Mouse (Mus musculus) c-Kit-positive CD71-positive TER-119-negative erythroid progenitor cells, embryonic 14.5 days (primary cell): ENCODE measurements at regions not wholly inside any gene's neighbourhood (a gene's known extent, or its start where the extent isn't known, plus 50 kb on each side); places are given as distances from the start of the nearest gene placed in this dataset.

Experiments
- DNase-seq: peaks from one replicate; pipeline ENCODE4 v3.0.0-alpha.2; 2013; ENCODE audit warnings: low read depth

GRCm38 (mm10) chr13:71874986-71875385, 88.5 kb downstream of the Irx1 start:
- DNase-seq, result no peak

- no peak for DNase-seq
Observed at GRCm38 (mm10) chr13:71868763-71869162, 94.8 kb downstream of the Irx1 start.

DNA sequence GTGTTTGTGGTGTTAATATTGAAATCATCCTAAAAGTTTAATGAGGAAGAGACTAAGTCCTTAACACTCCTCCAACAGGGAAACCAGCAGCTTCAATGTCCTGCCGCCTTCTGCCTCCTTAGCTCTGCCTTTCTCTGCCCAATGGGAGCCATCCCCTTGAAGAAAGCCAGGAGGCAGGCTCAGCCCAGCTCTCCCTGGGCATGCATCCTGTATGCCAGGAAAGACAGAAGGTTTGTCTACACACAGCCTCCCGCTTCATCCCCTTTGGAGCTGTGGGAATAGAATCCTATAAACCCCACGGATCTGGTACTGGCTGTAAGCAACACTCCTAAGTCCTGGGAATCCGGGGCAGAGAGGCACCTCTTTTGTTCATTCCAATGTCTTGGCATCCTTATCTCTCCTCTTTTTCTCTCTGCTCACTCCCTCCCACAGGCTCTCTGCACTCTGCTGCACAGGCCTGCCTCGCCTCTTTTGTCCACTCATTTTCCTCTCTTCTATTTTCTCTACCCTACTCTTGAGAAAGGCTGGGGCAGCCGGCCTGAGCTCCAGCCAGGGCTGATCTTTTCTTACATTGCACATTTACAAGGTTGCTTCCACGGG, 110.0 kb downstream of the Irx1 start:
- no peak for DNase-seq

DNA sequence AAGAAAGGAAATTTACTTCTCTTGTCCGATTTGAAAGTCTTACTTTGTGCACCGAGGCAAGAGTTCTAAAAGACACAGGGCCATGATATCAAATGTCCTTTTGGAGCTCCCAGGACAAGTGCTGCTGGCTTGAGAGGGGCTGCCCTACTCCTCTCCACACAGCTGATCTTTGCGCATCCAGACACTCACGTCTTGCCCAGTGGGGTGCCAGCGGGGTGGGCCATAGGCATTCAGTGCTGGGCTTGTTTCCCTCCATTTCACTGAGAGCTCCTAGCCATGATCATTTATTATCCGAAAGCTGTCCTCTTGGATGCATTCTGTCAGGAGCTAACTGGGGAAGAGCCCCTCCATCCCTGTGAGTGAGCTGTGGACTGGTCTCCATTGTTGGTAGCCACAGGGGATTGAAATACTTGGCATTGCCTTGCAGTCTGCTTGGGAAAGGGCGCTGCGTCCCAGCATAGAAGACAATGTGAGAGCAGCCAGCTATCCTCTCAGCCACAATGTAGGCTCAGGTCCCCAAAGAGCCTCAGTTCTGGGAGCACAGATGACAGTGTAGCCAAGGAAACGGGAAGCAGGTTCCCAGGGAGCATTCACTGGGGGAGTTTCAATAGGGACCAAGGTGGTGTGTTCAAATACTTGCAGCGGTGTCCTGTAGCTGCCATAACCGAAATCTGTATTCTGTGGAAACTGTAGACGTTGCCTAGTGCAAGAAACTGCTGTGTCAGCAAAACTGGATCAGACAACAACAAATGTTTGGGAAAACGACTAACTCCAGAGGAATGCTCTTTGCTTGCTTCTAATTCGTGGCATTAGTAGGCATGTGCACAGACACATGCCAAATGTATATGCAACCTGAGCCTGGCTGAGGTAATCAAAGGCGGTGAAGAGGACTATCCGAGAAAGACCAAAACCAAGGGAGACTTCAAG, 159.2 kb downstream of the Irx1 start:
- no peak for DNase-seq

- DNase-seq, result no peak
Observed at GRCm38 (mm10) chr13:71798288-71798687, 165.2 kb downstream of the Irx1 start.

GRCm38 (mm10) chr13:71784740-71785139, 178.8 kb downstream of the Irx1 start:
- DNase-seq, result no peak

GRCm38 (mm10) chr13:71747003-71747965, 216.2 kb downstream of the Irx1 start:
- DNase-seq, result no peak

DNA sequence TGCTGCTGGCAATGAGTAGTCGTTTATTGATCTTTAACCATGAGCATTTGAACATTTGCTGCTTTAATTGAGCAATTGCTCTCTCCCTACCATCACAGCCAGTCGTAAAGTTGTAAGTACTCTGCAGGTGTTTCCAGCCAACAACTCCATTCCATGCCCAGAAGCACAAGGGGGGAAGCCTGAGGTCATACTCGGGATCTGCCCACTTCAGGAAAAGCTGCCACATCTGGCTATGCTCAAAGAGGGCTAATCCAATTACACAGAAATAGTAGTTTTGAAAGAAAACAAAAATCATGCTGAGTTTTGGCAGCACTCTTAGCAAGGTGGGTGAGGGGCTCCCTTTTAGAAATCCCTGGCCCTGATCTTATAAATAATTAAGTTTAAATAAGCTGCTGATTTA, 217.0 kb downstream of the Irx1 start:
- DNase-seq, result no peak

GRCm38 (mm10) chr13:71736821-71737345, 226.6 kb downstream of the Irx1 start:
- no peak for DNase-seq

DNA sequence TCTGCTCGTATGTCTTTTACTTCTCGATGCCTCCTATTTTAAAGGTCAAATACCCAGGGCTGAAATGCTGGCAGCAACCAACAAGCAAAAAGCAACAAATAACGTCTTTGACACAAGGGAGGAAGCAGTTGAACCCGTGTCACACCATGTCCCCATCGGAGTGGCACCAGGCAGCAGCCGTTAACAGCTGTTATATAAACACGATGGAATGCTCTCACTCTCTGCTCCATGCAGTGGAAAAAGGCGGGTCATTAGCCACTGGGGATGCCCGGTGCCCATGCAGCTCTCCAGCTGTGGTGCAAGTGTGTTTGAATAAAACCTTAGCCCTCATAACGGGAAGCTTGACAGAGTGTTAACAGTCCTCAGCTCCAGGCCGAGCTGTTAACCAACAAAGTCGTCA, 229.3 kb downstream of the Irx1 start:
- no peak for DNase-seq

DNA sequence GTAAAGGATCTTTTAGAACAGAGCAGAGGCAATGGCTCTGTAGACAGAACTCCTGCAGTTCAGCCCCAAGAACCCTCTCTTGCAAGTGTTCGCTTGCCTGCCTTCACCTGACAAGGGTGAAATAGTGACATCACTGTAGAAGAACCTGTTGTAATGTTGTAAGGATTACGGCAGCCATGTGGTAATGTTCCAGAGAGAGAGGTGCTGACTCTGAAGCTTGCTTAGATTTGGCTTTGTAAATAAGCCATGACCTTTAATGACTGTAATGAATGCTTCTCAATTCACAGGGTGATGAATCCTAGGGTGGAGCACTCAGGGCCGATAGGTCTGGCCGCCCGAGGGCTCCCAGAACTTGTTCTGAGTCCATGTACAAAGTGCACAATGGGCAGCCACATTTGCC, 230.2 kb downstream of the Irx1 start:
- DNase-seq, result no peak

- DNase-seq, result no peak
Observed at GRCm38 (mm10) chr13:71732903-71733302, 230.6 kb downstream of the Irx1 start.

- DNase-seq, result no peak
Observed at GRCm38 (mm10) chr13:71690069-71690817, 273.3 kb downstream of the Irx1 start.

- DNase-seq, result no peak
Observed at GRCm38 (mm10) chr13:71689187-71689586, 274.3 kb downstream of the Irx1 start.

DNA sequence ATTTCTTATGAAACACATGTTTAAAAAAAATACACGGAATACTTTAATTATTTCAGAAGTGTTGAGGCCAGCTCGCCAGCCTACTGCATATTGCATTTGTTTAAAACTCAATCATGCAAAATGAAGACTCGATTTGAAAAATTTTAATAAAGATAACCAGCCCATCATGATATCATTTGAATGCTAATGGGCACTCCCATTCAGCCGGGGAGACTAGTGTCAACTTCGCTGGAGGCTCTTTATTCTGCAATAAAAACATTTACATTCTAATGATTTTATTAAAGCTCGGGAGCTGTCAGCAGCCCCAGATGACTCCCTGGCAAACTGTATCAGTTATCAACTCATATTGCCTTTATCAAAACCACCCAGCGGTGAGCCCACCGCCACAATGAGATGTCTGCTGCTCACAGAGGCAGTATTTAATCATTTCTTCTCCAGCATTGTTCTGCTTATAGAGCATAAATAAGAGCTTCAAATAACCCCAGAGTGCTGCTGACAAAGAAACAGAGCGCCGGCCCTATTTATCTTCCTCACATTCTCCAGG, 287.4 kb downstream of the Irx1 start:
- DNase-seq, result no peak

- DNase-seq, result no peak
Observed at GRCm38 (mm10) chr13:71669956-71670739, 293.4 kb downstream of the Irx1 start.

DNA sequence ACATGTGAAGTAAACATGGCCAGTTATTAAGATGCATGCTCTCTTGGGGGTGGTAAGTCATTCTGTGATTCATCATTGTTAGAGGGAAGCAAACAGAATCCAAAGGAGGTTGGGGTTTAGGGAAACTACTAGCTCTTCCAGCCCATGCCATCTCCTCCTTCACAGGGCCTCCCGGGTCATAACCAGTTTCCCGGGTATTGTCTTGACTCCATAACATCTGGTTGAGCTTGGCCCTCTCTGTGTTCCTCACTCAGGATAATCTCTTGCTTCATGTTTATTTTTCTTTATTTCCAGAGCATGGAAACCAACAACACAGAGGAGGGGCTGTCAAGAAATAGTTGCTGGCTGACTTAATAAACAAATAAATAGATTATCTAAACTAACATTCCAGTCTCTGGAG, 295.3 kb downstream of the Irx1 start:
- DNase-seq, result no peak

- DNase-seq, result no peak
Observed at GRCm38 (mm10) chr13:71665221-71665916, 298.2 kb downstream of the Irx1 start.

DNA sequence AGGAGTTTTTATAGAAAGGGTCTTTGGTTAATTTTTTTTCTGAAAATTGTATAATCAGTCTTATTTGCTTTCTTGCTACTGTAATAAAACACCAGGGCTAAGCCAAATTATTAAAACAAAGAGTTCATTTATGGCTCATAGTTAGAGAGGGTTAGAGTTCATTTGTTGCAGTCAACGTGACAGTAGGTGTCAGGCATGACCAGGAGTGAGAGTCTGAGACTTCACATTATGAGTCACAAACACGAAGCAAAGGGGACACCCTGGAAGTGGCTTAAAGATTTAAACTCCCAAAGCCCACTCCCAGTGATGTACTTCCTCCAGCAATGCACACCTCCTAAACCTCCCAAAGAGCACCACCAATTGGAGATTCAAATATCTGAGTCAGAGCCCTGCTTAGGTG, 305.6 kb downstream of the Irx1 start:
- DNase-seq, result no peak
